Mouse (Mus musculus) CH12.LX (cell line): ENCODE results near the gene Nrk.

Source experiments
- CTCF ChIP-seq, 2 experiments: IDR thresholded peaks in 1 of 2; conservative IDR thresholded peaks in 1 of 2; 2 replicates each; pipeline ENCODE4 v1.5.1; 2011 to 2012; ENCODE audit warnings: low read depth in 2 of 2, low read length in 2 of 2, improper control_type of control experiment in 1 of 2, inconsistent platforms in 1 of 2, mild to moderate bottlenecking in 1 of 2, moderate library complexity in 1 of 2
- EP300 ChIP-seq: IDR thresholded peaks from 2 replicates; pipeline ENCODE4 v1.6.1; 2011; ENCODE audit warnings: low read length, improper control_type of control experiment
- HCFC1 ChIP-seq: IDR thresholded peaks from 2 replicates; pipeline ENCODE4 v1.6.1; 2012; ENCODE audit warnings: low read depth, mild to moderate bottlenecking, inconsistent platforms, low read length, improper control_type of control experiment
- KAT2A ChIP-seq: IDR thresholded peaks from 2 replicates; pipeline ENCODE4 v1.6.1; 2012; ENCODE audit warnings: low read length, improper control_type of control experiment, inconsistent platforms; ENCODE audit not compliant: insufficient replicate concordance
- NELFE ChIP-seq: IDR thresholded peaks from 2 replicates; pipeline ENCODE4 v1.6.1; 2011; ENCODE audit warnings: low read depth, low read length, improper control_type of control experiment
- POLR2A ChIP-seq: IDR thresholded peaks from 2 replicates; pipeline ENCODE4 v1.6.1; 2011; ENCODE audit warnings: low read depth, mild to moderate bottlenecking, improper control_type of control experiment, low read length
- TCF12 ChIP-seq: IDR thresholded peaks from 2 replicates; pipeline ENCODE4 v1.6.1; 2014; ENCODE audit warnings: low read depth, mild to moderate bottlenecking, inconsistent platforms, low read length, improper control_type of control experiment
- USF1 ChIP-seq: IDR thresholded peaks from 2 replicates; pipeline ENCODE4 v1.6.1; 2014; ENCODE audit warnings: low read depth, mild to moderate bottlenecking, inconsistent platforms, low read length, improper control_type of control experiment

DNA sequence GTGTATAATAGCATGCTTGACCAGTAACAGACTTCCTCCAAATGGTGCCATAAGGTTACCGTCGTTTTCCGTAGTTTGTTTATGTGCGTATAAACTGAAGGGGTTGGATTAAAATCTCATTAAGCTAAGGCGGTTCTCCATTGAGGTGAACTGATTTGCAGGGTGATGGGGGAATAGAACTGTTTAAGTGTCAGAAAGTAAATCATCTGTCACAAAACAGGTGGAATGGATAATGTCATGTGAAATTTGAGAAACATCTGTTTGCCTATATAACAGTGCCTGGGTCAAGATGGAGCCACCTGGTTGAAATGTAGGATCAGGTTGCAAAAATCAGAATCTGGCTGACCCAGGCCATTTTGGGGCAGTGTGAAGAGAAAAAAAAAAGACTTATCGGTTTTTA is 29.7 kb downstream of the Nrk start:
- TF ChIP-seq CTCF (conservative IDR thresholded peaks at IDR 0.05 in 1 of 2, IDR thresholded peaks at IDR 0.05 in 1 of 2; ENCODE audit: low read depth in 2 of 2, low read length in 2 of 2) = no peak
- no peak for TF ChIP-seq POLR2A
- TF ChIP-seq NELFE = no peak
- no peak for TF ChIP-seq EP300
- no peak for TF ChIP-seq USF1
- no peak for TF ChIP-seq TCF12
- TF ChIP-seq HCFC1 = no peak
- TF ChIP-seq KAT2A = no peak
